Mouse (Mus musculus) left cerebral cortex, adult 2 months (tissue): ENCODE measurements around the gene B230307C23Rik. TPM values are rescaled to one million over a fixed set of nuclear protein-coding genes. Genes with fewer than 3 reads are reported as not detected.
A peak's percentile ranks its signal among the peaks of the same experiment; 100 is the strongest.
"Not testable (repeated sequence)": the region's sequence is repeated elsewhere in the genome, so short reads cannot be mapped to it uniquely, and the experiment has no call there.

Source experiments
- DNase-seq, 2 experiments: peaks; one replicate each; pipeline ENCODE4 v3.0.0; 2021 to 2022; ENCODE audit warnings: low spot score in 2 of 2, mixed read lengths in 1 of 2; ENCODE audit errors: extremely low spot score in 1 of 2
- H3K27ac ChIP-seq: fragments of 200-600 bp; 2 replicates; pipeline ENCODE4 v1.8.1; 2022
- H3K4me3 ChIP-seq: fragments of 200-600 bp; 2 replicates; pipeline ENCODE4 v1.8.1; 2022
- CTCF ChIP-seq: fragments of 200-600 bp; IDR thresholded peaks from 2 replicates; pipeline ENCODE4 v1.8.1; 2022; ENCODE audit warnings: antibody characterized with exemption, mild to moderate bottlenecking, moderate library complexity
- intact Hi-C: fragments of 180-260 bp; cut with DNase I; formaldehyde crosslinking; loops from one replicate; pipeline ENCODE4 v1.15.1; 2025
- total RNA-seq, 2 experiments: library from RNA; stranded (reverse); gene quantifications; 2 replicates each; pipeline ENCODE4 v1.2.3; 2021

The B230307C23Rik gene
- total RNA-seq, 2 experiments from 2014 or later, result 26.1 to 26.5 TPM

DNA sequence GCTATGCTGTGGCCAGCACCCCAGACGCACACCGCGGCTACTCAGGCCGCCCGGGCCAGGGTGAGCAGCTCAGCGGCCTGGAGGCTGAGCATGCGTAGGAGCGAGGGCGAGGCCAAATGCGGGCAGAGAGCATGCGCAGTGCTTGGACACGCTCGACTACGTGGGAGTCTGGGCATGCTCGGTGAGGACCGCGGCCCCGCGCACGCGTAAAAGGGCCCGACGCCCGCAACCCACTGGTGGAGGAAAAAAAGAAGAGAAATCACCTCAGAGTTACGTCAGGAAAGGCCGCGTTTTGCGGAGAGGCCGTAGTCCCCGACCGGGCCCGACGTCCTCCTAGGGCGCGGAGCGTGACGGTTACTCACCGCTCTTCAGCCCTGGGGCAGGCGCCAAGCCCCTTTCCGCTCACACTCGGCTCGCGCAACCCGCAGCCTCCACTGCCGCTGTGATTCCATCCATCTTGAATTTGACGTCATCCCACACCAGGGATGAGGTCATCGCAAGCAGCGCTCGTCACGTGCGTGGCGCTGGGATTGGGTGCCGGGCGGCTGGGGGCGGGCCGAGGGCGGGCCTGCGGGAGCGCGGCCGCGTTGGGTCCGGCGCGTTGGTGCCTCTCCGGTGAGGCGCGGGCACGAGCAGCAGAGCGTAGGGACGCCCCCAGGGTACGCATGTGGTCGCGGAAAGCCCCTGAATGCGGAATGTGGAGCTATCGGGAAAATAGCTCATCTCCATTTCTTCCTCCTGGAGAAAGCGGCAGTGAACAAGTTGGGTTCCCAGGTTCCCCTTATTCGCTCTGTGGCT lies 34.8 kb upstream of the B230307C23Rik start, which contains the start of the genes C2cd2 and Zbtb21:
TSS of gene C2cd2 (minus strand) at position 448 of the 798 bp plus-strand sequence.
TSS of gene Zbtb21 (minus strand) at position 472 of the 798 bp plus-strand sequence.
- Histone ChIP-seq H3K4me3 (peak within 1 kb of the TSS; percentile 80), H3K27ac (peak within 1 kb of the TSS; percentile 99)
- TF ChIP-seq CTCF, result no peak
- DNase-seq, result peak; percentile 97 to 98
- intact Hi-C loops, result loop anchor here (1.0 to 2.0 kb wide), 4 partner anchors 34 to 118 kb away; partner anchors contain the start of genes B230307C23Rik and Prdm15

DNA sequence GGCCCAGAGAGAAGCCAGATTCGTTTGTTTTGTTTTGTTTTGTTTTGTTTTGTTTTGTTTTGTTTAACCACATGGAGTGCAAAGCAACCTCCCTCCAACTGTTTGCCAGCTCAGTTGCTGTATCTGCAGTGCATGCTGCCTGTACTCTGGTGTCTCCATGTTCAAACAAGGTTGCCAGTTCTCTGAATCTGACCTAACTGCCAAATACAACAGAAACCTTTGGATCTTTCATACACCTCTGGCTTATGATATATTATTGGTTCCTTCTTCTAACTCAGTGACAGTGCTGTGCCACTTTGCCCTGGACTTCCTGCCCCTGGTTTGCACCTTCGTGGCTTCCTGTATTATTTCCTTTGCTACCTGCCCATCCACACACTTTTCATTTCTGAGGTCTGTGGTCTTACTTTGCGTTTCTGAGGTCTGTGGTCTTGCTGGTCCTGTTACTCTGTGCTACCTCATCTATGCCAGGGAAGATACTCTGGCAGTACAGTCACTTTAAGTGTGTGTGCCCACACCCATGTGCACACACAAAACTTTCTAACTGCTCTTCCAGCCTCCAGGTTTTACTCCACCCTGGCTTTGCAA lies 33.1 kb upstream of the B230307C23Rik start:
- H3K27ac ChIP-seq, result no peak overlapping the region
- H3K4me3 ChIP-seq, result no peak overlapping the region
- no peak for DNase-seq
- TF ChIP-seq CTCF, result no peak
- intact Hi-C loops, result loop anchor here (2.0 kb wide), 3 partner anchors 33 to 117 kb away; partner anchors contain the start of genes B230307C23Rik and Prdm15

DNA sequence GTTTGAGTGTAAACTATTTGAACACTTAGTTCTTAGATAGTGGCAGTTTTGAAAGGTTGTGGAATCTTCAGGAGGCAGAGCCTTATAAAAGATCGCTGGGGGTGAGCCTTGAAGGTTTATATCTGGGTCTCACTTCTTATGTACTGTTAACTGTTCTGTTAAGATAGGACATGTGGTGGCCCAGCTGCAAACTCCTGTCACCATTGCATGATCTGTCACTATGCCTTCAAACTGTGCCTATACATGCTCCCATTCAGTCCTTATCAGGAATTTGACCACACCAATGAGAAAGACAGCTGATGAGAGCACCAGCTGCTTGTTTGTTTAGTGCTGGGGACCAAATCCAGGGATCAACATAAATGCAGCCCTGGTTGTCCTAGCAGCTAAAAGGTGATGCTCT lies 19.8 kb upstream of the B230307C23Rik start:
- DNase-seq, result no peak
- intact Hi-C loops, result no loop called here
- no peak for TF ChIP-seq CTCF

DNA sequence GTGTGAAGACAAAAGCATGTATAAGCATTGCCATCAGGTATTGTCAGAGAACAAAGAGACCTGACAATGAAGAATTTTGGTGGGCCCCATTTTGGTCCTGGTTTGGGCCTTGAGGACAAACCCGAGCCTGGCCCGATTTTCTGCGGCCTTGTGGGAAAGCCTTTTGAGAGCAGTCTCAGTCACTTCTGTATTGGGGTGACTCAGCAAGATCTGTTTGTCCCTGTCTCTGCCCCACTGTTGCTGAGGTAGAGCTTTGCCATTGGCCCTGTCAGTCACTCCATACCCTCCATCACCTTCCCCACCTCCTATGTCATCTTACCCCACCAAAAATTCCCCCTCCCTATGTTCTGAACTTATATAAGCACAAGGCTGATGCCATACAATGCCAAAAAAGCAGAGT lies 19.4 kb upstream of the B230307C23Rik start:
- Histone ChIP-seq H3K27ac (no peak overlapping the region), H3K4me3 (no peak overlapping the region)
- TF ChIP-seq CTCF, result no peak
- no peak for DNase-seq
- intact Hi-C loops, result no loop called here

More for the DNA sequence above, 19.8 kb upstream of the B230307C23Rik start:
- no peak overlapping the region for H3K4me3 ChIP-seq
- no peak overlapping the region for H3K27ac ChIP-seq

DNA sequence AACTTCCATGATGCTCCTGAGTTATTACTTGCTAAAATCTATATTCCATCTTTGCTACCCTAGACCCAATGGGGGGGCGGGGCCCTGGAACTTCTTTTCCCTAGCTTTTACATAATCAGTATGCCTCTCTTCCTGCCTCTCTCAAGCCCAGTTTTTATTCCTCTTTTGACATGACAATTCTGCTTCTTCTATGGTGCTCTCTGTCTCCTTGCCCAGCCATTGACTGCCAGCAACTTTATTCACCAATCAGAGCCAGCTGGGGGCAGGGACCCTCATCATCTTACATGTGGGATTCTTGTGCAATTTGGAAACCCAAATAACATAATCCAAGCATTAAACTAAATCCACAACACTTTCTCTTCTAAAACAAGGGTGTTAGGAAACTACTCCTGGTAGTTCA lies 15.8 kb upstream of the B230307C23Rik start:
- no peak for TF ChIP-seq CTCF
- intact Hi-C loops, result no loop called here
- Histone ChIP-seq H3K4me3 (no peak overlapping the region), H3K27ac (no peak overlapping the region)
- no peak for DNase-seq

DNA sequence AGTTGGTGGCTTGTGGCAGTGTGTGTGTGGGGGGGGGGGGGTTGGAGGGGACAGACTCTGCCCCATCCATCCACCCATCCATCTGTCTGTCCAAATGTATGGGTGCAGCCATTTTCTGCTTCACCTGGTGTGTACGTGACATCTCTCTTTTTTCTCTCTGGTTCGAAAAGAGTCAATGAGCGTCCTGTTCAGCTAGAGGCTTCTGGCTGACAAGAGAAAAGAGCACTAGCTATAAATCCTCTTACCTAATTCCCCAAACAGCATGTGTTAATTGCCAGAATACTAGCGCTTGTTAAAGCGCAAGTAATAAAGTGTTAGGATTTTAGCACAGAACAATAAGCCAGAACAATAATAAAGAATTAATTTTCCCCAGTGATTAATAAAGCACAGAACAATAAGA lies 12.5 kb upstream of the B230307C23Rik start:
- intact Hi-C loops, result no loop called here
- no peak for DNase-seq
- Histone ChIP-seq H3K27ac (no peak overlapping the region), H3K4me3 (no peak overlapping the region)
- no peak for TF ChIP-seq CTCF

DNA sequence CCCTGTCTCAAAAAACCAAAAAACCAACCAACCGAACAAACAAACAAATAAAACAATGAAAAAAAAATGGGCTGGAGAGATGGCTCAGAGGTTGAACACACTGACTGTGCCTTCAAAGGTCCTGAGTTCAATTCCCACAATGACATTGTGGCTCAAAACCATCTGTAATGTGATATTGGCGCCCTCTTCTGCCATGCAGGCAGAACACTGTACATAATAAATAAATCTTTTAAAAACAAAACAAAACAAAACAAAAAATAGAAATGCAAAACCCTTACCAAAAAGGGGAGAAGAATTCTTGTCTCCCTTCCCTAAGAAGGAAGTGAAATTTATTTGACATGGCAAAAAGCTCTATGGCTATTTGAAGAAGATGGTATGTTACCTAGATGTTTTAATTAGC lies 5.6 kb upstream of the B230307C23Rik start:
- Histone ChIP-seq H3K4me3 (no peak overlapping the region), H3K27ac (no peak overlapping the region)
- intact Hi-C loops, result no loop called here
- peak; percentile 12 for TF ChIP-seq CTCF
- no peak for DNase-seq

DNA sequence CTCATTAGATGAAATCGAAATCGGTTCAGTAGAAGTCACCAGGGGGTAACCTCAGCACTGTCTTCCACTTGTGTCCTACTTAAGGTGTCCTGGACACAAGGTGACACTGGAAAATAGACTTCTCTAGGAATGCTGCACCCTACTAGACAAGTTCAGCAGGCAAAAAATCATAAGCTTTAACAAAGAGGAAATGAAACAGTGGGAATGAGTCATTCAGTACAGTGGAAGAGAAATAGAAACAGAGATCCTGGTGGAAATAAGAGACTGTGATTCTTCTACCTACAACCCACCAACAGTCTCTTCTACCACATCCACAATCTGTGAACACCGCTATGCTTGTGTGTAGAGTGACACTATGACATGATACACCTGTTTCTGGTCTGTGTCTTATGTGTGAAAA lies 4.6 kb upstream of the B230307C23Rik start:
- H3K27ac ChIP-seq, DNase-seq, intact Hi-C loops, H3K4me3 ChIP-seq: not testable (repeated sequence)

DNA sequence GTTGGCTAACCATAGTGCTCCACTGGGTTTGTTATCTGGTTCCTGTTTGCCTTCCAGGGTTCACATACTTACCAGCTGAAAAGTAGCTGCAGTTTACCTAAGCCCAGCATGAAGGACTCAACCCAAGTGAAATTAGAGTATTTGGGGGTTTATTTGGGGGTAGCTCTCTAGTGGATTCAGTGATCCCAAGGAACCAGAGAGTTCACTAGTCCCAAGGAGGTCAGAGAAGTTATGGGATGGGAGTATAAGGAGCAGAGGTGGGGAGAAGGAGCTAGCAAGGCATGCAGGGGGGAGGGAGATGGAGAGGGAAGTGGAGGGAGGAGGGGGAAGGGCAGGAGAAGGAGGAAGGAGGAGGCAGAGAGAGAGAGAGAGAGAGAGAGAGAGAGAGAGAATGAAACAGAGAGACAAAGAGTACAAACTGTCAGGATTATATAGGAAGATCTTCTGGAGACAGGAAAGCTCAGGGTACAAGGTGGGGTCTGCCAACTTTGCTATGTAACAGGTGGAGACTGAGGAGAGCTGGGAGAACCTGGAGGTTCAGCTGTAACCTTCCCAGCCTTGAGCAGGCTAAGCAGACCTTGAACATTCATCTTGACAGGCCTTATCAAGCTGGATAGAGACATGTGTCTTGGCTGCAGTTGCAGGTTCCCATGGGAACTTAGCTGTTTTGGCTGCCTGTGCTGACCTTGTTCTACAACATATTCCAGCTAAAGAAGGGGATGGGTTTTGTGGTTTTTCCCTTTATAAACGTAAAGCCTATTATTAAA lies 1.1 kb upstream of the B230307C23Rik start:
- DNase-seq, result no peak

DNA sequence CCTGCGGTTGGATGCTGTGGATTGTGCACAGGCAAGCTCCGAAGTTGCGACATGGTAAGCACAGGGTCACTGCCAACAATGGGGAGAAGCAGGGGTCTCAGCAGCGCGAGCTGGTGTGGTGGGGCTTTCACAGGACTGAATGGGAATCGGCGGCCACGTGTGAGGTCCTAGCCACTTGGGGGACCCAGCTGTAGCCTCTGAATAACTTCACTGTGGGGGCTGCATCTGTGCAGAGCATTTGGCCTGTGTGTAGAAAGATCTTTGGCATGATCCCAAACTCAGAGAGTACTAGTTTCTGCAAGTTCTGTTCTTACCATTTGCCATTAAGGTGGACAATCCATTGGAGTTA lies 242 bp downstream of the B230307C23Rik start:
- intact Hi-C loops, result loop anchor here (2.0 kb wide), 1 partner anchor 35 kb away; the partner anchor contains the start of genes C2cd2 and Zbtb21
- peak overlapping the region; percentile 69 for H3K4me3 ChIP-seq
- not testable (repeated sequence) for DNase-seq
- peak overlapping the region; percentile 28 for H3K27ac ChIP-seq

More for the DNA sequence above, 1.1 kb upstream of the B230307C23Rik start:
- TF ChIP-seq CTCF, result no peak
- Histone ChIP-seq H3K27ac (no peak overlapping the region), H3K4me3 (peak overlapping the region; percentile 69)
- intact Hi-C loops, result loop anchor here (2.0 kb wide), 1 partner anchor 33 kb away; the partner anchor contains the start of genes C2cd2 and Zbtb21

DNA sequence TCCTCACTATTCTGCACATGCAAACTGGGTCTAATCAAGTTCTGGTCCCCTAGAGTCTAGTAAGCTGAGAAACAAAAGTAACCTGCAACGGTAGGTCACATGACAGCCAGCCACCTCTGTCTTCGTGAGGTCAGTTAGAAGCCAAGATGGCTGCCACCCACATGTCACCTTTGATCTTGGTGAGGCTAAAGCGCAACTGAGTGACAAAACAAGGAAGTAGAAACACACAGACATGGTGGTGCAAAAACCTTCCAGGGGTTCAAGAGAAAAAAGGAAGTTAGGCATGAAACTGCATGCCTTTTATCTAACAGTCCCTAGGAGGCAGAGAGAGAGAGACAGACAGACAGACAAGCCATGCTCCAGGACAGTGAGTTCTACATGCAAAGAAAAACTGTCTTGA lies 25.0 kb downstream of the B230307C23Rik start:
- TF ChIP-seq CTCF, result no peak
- no peak for DNase-seq
- no peak overlapping the region for H3K4me3 ChIP-seq
- no peak overlapping the region for H3K27ac ChIP-seq
- intact Hi-C loops, result no loop called here
